Mouse (Mus musculus) lung, postnatal 36 days (tissue): Measurements from ENCODE around the gene St8sia2.
"Not testable (repeated sequence)": the region's sequence is repeated elsewhere in the genome, so short reads cannot be mapped to it uniquely, and the experiment has no call there.

Experiments used
- DNase-seq: peaks from one replicate; pipeline ENCODE4 v3.0.0; 2022; ENCODE audit warnings: mixed read lengths

St8sia2 gene

GRCm38 (mm10) chr7:73972157-73972556 is 41.3 kb downstream of the St8sia2 start:
- not testable (repeated sequence) for DNase-seq

GRCm38 (mm10) chr7:73965164-73965563 is 48.3 kb downstream of the St8sia2 start:
- DNase-seq, result no peak

- DNase-seq, result no peak
Observed at GRCm38 (mm10) chr7:73962431-73962830, 51.1 kb downstream of the St8sia2 start.

- DNase-seq, result peak; percentile 23
Observed at GRCm38 (mm10) chr7:73954441-73954840, 59.0 kb downstream of the St8sia2 start.

GRCm38 (mm10) chr7:73953131-73953530 is 60.4 kb downstream of the St8sia2 start:
- no peak for DNase-seq

- DNase-seq, result peak; percentile 50
Observed at GRCm38 (mm10) chr7:73941640-73942039, 71.8 kb downstream of the St8sia2 start.

GRCm38 (mm10) chr7:73939236-73939635 is 74.3 kb downstream of the St8sia2 start:
- no peak for DNase-seq

- no peak for DNase-seq
Observed at GRCm38 (mm10) chr7:73938046-73938810, 75.3 kb downstream of the St8sia2 start.

- DNase-seq, result no peak
Observed at GRCm38 (mm10) chr7:73936119-73936518, 77.4 kb downstream of the St8sia2 start.

- no peak for DNase-seq
Observed at GRCm38 (mm10) chr7:73935703-73936102, 77.8 kb downstream of the St8sia2 start.

GRCm38 (mm10) chr7:73933036-73933435 is 80.5 kb downstream of the St8sia2 start:
- no peak for DNase-seq

GRCm38 (mm10) chr7:73920921-73921485 is 92.5 kb downstream of the St8sia2 start:
- no peak for DNase-seq

- no peak for DNase-seq
Observed at GRCm38 (mm10) chr7:73917633-73918311, 95.7 kb downstream of the St8sia2 start.

GRCm38 (mm10) chr7:73911899-73912298 is 101.6 kb downstream of the St8sia2 start:
- DNase-seq, result no peak

- DNase-seq, result no peak
Observed at GRCm38 (mm10) chr7:73910843-73911242, 102.6 kb downstream of the St8sia2 start.

- DNase-seq, result no peak
Observed at GRCm38 (mm10) chr7:73909432-73910205, 103.9 kb downstream of the St8sia2 start.

GRCm38 (mm10) chr7:73894506-73894905 is 119.0 kb downstream of the St8sia2 start:
- no peak for DNase-seq

- DNase-seq, result no peak
Observed at GRCm38 (mm10) chr7:73891830-73892229, 121.7 kb downstream of the St8sia2 start.

- no peak for DNase-seq
Observed at GRCm38 (mm10) chr7:73890891-73891610, 122.4 kb downstream of the St8sia2 start.

- no peak for DNase-seq
Observed at GRCm38 (mm10) chr7:73890466-73890865, 123.0 kb downstream of the St8sia2 start.
